Mouse (Mus musculus) brown adipose tissue, adult 24 weeks (tissue): ENCODE measurements around the gene Itgb3. TPM values are rescaled to one million over a fixed set of nuclear protein-coding genes. Genes with fewer than 3 reads are reported as not detected.

Experiments
- H3K27ac ChIP-seq: fragments of 200-500 bp; replicated peaks from 2 replicates; pipeline ENCODE4 v1.5.1; 2012; ENCODE audit warnings: low read depth, mild to moderate bottlenecking, low read length
- H3K4me1 ChIP-seq: fragments of 200-500 bp; 2 replicates; pipeline ENCODE4 v1.6.1; 2012; ENCODE audit warnings: low read length, mixed read lengths; ENCODE audit not compliant: control insufficient read depth, insufficient read depth, insufficient read length
- H3K4me3 ChIP-seq: fragments of 200-500 bp; 2 replicates; pipeline ENCODE4 v1.5.1; 2012; ENCODE audit warnings: low read depth, mild to moderate bottlenecking, low read length, moderate library complexity; ENCODE audit not compliant: insufficient read depth
- polyA plus RNA-seq: library from polyadenylated mRNA; stranded (reverse); fragments of >200 nt; gene quantifications from 2 replicates; pipeline ENCODE4 v1.2.4, GENCODE M21; 2012; ENCODE audit not compliant: missing spikeins, insufficient read depth, insufficient read length

Gene Itgb3
- polyA plus RNA-seq, 1 experiment, result 0.71 TPM

DNA sequence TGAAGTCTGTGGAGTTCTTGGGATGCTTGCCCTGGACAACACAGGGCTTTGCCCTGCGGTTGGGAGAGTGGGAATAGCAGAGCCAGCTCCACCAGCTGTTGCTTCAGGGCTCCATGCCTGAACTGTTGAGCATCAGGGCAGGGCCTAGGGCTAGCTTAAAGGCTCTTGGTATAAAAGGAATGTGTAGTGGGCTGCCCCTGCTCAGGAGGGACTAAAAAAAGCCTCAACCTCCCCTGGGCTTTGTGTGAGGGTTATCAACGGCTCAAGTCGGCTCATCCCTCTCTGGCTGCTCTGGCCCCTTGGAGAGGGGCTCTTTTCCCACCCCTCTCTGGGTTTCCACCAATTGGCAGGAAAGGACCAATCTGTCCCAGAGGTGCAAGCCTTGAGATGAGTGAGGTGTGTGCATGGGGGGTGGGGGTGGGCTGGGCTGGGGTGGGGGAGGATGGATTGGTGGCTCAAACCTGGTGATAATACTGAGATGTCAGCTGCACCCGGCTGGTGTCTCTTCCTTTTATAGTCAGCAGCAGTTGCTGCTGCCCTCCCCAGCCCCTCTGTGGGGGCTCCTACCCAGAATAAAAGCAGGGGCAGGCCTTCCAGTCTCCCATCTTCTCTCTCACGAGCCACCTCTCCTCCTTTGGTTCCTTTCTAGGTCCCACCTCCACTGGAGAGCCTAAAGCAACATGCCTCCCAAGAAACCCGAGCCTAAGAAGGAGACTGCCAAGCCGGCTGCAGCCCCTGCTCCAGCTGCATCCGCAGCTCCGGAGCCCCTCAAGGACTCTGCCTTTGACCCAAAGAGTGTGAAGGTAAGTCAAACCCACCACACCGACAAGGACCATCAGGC lies 30.8 kb upstream of the Itgb3 start:
- no peak overlapping the region for H3K27ac ChIP-seq

DNA sequence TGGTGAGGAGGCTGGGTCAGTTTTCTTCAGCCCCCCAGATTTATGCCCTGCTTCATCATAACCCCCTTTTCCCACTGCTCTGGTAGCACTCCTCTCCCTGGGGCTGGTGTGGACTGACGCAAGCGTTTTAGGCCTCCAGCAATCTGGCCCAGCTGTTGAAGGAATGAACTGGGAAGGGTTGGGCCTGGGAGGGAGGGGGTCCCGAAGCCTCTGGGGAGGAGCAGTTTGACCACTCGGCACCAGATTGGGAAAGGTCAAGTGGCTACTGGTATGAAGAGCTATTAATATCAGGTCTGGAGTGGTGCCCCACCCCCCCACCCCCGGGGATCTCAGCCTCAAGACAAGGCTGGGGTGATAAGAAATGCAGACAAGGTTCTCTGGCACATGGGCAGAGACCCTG lies 29.7 kb upstream of the Itgb3 start:
- Histone ChIP-seq H3K27ac (no peak overlapping the region), H3K4me3 (no peak overlapping the region), H3K4me1 (peaks cover 6% of the 10 kb centered on the region)

More for the DNA sequence above, 30.8 kb upstream of the Itgb3 start:
- H3K4me1 ChIP-seq, result peaks cover 1% of the 10 kb centered on the region
- H3K4me3 ChIP-seq, result no peak overlapping the region

DNA sequence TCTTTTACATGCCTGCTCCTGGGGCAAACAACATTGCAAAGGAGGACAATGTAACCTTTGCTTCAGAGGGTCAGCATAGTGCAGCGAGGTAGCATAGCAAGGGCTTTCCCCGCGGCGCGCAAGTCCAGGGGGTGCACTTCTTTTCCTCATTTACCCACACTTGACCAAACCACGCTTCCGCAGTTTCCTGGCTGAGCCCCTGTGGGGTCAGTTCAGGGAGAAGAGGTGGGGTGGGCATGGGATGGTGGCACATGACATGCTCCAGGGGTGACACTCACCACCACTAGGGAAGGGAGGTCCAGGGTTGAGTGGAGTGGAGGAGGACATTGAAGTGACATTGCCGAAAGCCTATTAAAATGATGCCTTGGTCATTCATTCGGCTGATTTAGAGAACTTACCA lies 28.7 kb upstream of the Itgb3 start:
- no peak overlapping the region for H3K4me3 ChIP-seq
- no peak overlapping the region for H3K27ac ChIP-seq
- H3K4me1 ChIP-seq, result peaks cover 6% of the 10 kb centered on the region

- no peak overlapping the region for H3K4me3 ChIP-seq
- peaks cover 6% of the 10 kb centered on the region for H3K4me1 ChIP-seq
- H3K27ac ChIP-seq, result no peak overlapping the region
Measured at GRCm38 (mm10) chr11:104579575-104579974, 28.2 kb upstream of the Itgb3 start.

DNA sequence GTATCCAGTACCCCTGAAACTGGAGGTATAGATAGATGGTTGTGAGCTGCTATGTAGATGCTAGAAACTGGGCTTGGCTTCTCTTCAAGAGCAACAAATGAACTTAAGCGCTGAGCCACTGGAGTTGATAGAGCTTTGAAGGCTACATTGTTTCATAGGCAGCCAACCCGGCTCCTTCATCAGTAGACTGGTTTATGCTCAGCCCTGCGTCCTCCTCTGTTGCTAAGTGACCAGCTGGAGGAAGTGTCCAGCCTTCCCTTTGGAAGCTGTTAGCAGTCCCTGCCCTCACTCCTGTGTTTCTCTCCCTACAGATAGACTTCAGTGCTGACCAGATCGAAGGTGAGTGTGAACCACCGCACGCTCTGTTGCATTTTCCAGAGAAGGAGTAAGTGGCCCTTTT lies 27.7 kb upstream of the Itgb3 start:
- H3K4me1 ChIP-seq, result peaks cover 6% of the 10 kb centered on the region
- H3K4me3 ChIP-seq, result no peak overlapping the region
- no peak overlapping the region for H3K27ac ChIP-seq

- H3K27ac ChIP-seq, result no peak overlapping the region
- peaks cover 6% of the 10 kb centered on the region for H3K4me1 ChIP-seq
- no peak overlapping the region for H3K4me3 ChIP-seq
Measured at GRCm38 (mm10) chr11:104580606-104581005, 27.2 kb upstream of the Itgb3 start.

- peaks cover 6% of the 10 kb centered on the region for H3K4me1 ChIP-seq
- 0 out of 2 replicates have a peak overlapping the region, but pooled peaks have one; percentile 7 for H3K27ac ChIP-seq
- peak overlapping the region; percentile 50 for H3K4me3 ChIP-seq
Measured at GRCm38 (mm10) chr11:104581446-104582307, 26.1 kb upstream of the Itgb3 start.

DNA sequence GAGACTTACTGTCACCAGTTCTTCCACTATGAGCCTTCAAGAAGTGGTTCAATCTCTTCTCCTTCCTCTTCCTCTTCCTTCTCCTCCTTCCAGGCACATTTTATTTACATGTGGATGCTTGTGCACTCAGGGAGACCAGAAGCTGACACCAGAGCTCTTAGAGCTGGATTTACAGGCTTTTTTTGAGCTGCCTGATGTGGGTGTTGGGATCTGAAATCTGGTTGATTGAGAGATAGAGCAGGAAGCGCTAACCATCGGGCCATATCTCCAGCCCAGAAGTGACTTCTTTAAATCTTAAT lies 25.5 kb upstream of the Itgb3 start:
- no peak overlapping the region for H3K4me3 ChIP-seq
- H3K27ac ChIP-seq, result 0 out of 2 replicates have a peak overlapping the region, but pooled peaks have one; percentile 7

DNA sequence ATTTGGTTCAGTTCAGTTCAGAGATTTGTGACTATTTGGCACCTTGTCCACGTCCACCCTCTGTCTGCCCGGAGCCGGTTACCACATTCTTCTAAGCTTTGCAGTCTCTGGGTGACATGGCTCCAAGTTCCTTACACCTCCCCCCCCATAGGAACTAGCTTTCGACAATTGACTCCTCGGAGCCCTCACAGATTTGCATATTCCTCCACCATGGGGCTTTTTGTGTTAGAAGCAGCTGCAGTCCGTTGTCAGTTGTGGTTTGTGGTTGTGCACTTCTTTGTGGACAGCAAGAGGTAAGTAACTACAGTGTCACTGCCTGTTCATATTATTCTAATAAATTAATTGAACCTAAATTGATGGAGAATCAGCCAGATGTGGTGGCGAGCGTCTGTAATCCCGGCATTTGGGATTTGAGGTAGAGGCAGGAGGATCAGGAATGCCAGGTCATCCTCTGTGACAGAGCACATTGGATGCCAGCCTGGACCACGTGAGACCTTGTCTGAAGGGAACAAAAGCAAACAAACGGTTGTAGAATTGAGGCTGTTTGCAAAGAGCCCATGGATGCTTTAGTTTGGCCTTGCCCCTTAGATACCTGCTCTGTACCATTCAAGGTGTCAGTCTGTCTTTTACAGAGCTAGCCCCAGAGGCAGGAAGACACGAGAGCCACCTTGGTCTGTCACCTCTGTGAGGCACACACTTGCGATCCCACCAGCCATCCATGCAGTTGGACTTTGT lies 25.0 kb upstream of the Itgb3 start:
- H3K4me1 ChIP-seq, result peaks cover 6% of the 10 kb centered on the region
- H3K27ac ChIP-seq, result no peak overlapping the region
- H3K4me3 ChIP-seq, result no peak overlapping the region

More for the DNA sequence above, 25.5 kb upstream of the Itgb3 start:
- peaks cover 6% of the 10 kb centered on the region for H3K4me1 ChIP-seq

GRCm38 (mm10) chr11:104585495-104585894 lies 22.3 kb upstream of the Itgb3 start:
- no peak overlapping the region for H3K4me3 ChIP-seq
- peaks cover 6% of the 10 kb centered on the region for H3K4me1 ChIP-seq
- no peak overlapping the region for H3K27ac ChIP-seq

DNA sequence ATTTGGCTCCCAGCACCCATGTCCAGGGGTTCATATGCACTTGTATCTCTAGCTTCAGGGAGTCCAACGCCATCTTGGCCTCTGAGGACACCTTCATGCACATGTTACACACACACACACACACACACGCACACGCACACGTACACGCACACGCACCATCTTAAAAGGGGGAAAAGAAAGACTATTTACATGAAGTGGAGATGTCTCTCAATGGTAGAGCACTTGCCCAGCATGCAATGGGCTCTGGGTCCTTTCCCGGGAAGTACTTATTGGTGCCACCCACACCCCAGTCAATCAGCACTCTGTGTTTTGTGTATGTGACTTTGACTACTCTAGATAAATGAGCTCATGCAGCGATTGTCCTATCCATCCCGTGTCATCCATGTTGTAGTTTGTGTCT lies 19.9 kb upstream of the Itgb3 start:
- H3K4me1 ChIP-seq, result no peaks in the 10 kb centered on the region

DNA sequence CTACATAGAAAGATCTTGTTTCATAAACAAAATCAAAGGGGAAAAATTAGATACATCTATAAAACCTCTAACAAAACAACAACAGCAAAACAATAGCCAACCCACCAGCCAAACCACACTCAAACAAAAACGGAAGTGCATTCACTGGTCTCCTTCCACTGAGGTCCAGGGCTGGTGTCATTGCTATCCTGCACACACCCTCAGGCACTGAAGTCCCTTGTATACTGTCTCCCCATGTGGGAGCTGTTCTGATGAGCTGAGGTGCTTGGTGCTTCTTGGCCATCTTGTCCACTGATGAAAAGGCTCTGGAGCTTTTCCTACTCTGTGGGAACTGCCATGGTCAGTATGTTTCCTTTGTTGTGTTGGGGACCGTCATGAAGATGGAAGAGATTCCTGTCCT lies 19.3 kb upstream of the Itgb3 start:
- Histone ChIP-seq H3K27ac (no peak overlapping the region), H3K4me3 (no peak overlapping the region), H3K4me1 (no peaks in the 10 kb centered on the region)

More for the DNA sequence above, 19.9 kb upstream of the Itgb3 start:
- H3K27ac ChIP-seq, result no peak overlapping the region
- no peak overlapping the region for H3K4me3 ChIP-seq

GRCm38 (mm10) chr11:104589570-104589969 lies 18.2 kb upstream of the Itgb3 start:
- Histone ChIP-seq H3K27ac (no peak overlapping the region), H3K4me1 (no peaks in the 10 kb centered on the region), H3K4me3 (no peak overlapping the region)

DNA sequence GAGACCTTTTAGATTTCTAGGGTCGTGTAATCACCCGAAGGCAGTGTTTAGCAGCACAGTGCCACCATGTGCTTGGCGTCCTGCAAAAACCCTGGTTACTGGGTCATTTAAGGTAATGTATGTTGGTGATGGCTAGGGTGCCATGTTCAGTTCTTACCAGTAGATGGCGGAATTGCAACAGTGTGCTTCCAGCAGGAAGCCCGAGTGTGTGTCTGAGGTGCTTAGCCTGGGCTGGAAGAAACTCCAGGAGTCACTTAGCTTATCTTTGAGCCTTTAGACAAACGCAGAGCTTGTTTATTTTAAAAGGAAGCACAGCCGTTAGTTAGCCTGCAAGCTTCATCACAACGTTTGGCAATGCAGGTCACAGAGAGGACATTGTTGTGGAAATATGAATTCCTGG lies 17.7 kb upstream of the Itgb3 start:
- H3K27ac ChIP-seq, result no peak overlapping the region

More for the DNA sequence above, 17.7 kb upstream of the Itgb3 start:
- Histone ChIP-seq H3K4me1 (no peaks in the 10 kb centered on the region), H3K4me3 (no peak overlapping the region)
